Mouse (Mus musculus) ovary, postnatal 14 days (tissue): ENCODE results near the gene Mrpl43.
"Not testable (repeated sequence)": the region's sequence is repeated elsewhere in the genome, so short reads cannot be mapped to it uniquely, and the experiment has no call there.

Experiments used
- DNase-seq: peaks from one replicate; pipeline ENCODE4 v3.0.0; 2022; ENCODE audit warnings: low spot score

The Mrpl43 gene

DNA sequence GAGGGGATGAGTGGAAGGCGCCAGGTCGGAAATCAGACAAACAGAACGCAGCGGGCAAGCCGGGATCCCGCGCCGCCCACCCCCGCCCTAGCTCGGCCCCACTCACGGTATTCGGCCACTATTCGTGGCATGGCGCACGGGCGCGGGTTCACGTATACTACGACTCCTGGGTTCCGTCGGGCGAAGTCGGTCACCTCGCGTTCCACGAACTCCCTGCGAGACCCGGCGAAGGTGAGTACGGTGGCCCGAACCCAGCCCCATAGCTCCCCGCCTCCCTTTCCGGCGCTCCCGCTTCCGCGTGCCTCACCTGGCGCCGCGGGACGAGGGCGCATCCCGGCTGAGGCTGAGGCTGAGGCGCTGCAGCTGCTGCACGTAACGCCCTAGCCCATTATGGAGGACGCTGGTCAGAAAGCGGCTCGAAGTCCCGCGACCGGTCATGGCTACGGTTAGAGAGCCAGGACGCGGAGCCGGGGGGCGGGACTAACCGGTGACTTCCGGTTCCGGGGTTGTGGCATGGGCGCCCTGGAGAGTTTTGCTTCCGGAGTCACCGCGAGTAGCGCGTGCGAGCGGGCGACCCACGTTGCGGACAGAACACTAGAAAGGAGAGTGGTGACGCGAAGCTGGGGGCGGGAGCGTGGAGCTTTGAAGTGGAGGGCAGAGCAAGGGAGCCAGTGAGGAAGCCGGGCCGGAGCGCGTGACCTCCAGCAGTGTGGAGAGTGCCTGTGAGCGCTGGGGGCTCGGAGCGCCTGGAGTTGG lies at the start of gene Mrpl43:
Gene Mrpl43 (minus strand): TSS at position 486 of the 756 bp plus-strand sequence.
- peak; percentile 96 for DNase-seq

- DNase-seq: no peak
Observed at GRCm38 (mm10) chr19:45054892-45055690, 48.8 kb upstream of the Mrpl43 start.

DNA sequence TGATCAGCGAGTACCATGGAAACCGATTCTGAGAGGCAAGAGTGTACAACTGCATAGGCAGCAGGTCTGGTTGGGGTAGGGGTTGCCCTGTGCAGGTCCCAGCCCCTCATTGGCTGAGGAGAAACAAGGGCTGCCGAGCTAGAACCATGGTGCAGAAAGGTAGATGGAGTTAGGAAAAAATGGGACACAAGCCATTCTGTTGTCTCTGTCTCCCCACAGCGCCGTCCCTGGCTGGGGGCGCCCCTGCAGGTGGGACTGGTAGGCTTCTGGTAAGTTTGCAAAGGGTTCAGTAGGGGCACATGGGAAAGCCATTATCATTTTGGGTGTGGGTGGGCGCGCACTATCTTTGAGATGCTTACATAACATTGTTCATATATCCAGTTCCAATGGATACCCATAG lies 47.2 kb upstream of the Mrpl43 start:
- DNase-seq: no peak

DNA sequence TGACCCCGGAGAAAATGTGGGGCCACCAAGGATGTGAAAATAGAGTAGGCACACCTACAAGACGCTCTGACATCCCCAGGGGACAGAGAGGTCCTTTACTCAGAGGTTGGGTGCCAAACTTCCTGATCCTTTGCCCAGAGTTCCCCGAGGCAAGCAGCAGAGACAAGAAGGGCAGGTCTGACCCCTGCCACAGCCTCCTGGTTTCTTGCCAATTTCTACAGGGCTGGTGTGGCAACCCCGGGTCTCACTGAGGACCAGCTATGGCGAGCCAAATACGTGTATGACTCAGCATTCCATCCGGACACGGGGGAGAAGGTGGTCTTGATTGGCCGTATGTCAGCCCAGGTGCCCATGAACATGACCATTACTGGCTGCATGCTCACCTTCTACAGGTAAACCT lies 43.3 kb upstream of the Mrpl43 start:
- DNase-seq: no peak

DNA sequence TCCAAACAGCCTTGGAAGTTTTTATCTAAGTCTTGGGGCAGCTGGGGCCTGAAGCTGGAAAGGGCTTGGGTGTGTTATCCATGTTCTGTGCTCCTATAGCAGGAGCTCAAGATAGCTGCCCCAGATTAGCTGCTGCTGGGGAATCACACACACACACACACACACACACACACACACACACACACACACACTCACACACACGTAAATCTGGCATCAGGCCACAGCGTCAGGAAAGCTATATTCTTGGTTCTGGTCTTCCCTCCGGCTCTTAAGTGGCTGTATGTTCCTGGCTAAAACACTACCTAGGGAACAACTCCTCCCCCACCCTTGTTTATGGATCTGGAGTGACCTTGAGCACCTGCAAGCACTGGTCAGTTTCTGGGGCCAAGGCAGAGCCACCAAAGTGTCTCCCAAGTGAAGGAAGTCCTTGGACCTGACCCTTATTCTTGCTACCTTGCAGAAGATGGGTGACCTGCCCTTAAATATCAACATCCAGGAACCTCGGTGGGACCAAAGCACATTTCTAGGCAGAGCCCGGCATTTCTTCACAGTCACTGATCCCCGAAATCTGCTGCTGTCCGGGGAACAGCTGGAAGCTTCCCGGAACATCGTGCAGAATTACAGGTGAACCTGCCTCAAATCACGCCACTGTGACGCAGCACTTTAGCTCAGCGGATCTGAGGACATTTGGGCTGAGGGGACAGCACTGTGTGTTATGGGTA lies 42.6 kb upstream of the Mrpl43 start:
- no peak for DNase-seq

- DNase-seq: no peak
Observed at GRCm38 (mm10) chr19:45047935-45048643, 41.8 kb upstream of the Mrpl43 start.

GRCm38 (mm10) chr19:45047417-45047934 lies 41.2 kb upstream of the Mrpl43 start, which contains the start of gene Sfxn3:
TSS of gene Sfxn3 (plus strand) at chr19:45047503.
- DNase-seq: peak; percentile 94

DNA sequence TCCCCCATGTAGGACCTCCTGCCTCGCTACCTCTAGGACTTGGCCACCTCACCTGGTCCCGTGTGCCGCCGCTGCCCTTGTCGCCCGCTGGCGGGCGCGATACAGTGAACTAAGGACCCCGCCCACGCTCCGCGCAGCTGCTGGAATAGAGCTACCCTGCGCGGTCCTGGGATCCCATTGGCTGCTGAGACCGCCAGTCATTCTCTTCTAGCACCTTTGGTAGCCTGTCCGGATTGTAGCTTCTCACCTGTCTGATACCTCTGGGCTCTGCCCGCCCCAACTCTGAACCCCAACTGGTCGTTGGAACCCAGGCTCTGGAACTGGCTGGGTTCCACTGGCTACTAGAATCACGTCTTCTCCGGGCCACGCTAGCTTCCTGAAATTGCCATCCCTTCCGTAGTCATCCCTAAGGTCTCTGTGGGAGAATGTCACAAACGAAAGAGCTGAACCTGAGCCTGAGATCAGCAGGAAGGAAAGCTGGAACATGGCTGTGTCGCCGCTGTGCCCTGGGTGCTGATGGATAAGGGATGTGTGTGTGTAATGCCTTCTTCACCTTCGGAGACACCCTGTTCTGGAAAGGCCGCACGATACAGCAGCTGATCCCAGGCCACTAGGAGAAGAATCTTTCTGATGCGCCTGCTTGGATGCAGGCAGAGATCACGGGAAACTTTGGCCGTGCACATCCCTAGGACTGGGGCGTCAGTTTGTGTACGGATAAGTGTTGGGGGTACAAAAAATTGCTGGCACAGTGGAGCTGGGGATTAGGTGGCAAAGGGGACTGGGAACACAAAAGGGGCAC lies 40.5 kb upstream of the Mrpl43 start:
- peak; percentile 64 for DNase-seq

DNA sequence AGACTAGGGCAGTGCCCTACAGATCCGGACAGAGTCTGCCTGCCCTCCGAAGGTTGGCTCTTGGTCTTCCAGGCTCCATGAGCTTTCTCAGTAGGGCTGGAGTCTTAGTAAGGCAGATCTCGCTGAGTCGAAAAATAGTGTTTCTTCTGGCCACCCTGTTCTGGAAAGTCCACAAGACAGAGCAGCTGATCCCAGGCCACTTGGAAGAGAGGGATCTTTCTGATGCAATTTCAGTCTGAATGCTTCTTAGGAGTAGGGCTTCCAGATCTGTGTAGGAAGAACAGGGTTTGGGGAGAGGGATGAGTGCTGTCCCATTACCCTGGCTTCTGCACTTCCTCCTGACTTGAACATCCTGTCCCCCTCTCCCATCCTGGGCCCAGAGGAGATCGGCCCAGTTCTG lies 39.4 kb upstream of the Mrpl43 start, which contains the start of gene Pdzd7:
Gene Pdzd7 (minus strand): TSS at position 67 of the 400 bp plus-strand sequence.
- DNase-seq: no peak

- DNase-seq: no peak
Observed at GRCm38 (mm10) chr19:45045236-45045635, 39.0 kb upstream of the Mrpl43 start.

GRCm38 (mm10) chr19:45044389-45044927 lies 38.2 kb upstream of the Mrpl43 start:
- DNase-seq: no peak

DNA sequence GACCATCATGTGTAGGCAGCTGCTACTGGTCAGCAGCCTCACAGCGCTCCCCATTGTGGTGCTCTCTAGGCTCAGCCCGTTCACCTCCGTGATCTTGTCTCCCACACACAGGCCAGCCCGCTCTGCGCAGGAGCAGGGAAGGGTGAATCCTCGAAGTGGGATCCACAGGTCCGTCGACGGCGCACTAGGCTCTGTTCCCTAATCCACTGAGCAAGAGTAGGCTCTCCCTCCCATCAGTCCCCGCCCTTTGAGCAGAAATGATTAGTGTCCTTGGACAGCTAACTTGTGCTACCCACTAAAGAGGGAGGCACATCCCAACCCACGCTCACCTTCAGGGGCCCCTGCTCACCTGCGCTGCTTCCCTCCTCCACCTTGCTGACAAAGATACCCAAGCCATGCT lies 34.0 kb upstream of the Mrpl43 start:
- DNase-seq: no peak

- not testable (repeated sequence) for DNase-seq
Observed at GRCm38 (mm10) chr19:45038198-45038597, 32.0 kb upstream of the Mrpl43 start.

- DNase-seq: no peak
Observed at GRCm38 (mm10) chr19:45036867-45037266, 30.6 kb upstream of the Mrpl43 start.

DNA sequence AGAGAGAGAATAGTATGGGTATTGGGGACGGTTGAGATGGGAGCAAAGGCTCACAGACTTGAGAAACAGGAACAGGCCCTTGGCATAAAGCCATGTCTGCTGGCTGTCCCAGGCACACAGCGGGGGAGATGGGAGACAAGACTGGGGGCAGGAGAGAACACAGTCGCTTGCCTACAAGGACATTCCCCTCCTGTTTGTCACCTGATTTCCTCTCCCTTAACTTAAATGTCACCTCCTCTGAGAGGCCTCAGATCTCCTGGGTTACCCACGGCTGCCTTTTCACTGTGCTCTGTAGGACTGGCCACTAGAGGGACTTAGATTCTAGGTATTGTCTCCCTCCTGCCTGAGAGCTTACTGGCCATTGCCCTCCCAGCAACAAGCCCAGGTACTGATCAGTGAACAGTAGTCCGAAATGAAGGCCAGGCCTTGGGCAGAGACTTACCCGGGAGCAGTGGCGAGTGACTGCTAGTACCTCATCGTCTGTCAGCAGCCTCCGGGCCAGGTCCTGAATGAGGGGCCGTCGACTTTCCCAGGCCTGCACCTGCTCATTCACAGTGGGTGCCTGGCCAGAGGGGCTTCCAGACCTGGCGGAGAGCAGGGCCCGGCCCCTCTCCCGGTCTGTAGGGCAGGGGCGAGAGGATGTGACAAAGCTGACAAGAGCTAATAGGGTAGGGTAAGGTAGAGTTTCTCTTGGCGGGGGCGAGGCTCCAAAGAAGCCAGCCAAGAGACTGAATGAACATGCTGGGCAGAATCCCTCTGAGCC lies 26.5 kb upstream of the Mrpl43 start:
- DNase-seq: no peak

- peak; percentile 75 for DNase-seq
Observed at GRCm38 (mm10) chr19:45031780-45032179, 25.5 kb upstream of the Mrpl43 start.

DNA sequence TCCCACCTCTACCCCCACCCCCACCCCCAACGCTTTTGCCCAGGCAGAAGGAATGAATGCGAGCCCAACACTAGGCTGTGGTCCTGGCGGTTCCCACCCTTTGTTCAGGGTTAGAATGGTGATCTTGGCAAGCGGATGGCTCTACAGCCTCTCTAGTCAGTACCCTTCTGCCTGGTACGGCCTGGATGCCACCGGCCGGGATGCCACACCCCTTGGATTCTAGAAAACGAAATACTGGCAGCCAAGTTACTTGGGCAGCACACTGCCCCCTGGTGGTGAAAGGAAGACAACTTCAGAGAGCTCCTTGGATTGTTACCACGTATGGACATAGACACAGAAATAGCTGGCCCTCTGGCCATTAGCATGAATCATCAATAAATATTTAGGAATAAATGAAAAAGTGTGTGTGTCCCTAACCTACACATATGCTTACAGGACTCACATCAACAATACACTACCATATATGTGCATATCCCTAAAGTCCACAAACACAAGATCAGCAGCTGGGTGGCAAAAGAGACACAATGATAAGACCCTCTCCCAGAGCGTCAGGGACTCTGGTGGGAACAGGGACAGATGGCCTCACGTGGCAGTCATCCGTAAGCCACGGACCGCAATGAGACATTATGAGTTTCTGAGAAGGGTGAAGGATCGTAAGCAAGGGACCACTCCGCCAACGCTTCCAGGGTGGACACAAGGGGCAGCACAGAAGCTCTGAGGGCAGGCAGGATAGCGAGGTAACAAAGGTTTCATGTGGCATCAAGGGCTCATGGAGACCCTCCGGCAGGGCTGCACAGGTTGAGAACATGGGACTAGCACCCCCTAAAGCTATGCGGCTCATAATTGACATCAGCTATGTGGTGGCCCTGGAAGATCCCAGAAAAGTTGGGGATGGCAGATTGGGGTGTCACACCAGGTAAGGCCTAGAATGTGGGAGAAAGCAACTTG lies 24.8 kb upstream of the Mrpl43 start:
- DNase-seq: peak; percentile 79

DNA sequence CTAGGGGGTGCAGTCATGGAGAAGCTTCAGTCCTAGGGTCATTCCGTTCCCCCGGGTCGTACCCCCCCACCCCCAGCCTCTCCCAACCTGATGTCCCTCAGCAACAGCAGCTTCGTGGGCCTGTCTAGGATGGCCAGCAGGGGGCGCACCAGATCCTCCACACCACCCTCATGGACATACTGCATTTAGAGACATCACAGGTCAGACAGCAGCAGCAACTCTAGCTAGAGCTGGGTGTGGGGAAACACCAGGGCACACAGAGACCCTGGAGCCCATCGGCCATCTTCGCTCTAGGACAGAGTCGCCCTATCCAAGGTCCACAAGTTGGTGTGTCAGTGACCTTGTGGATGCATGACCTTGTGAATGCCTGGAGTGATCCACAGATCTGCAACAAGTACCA lies 23.9 kb upstream of the Mrpl43 start:
- peak; percentile 58 for DNase-seq

- no peak for DNase-seq
Observed at GRCm38 (mm10) chr19:45029571-45029970, 23.3 kb upstream of the Mrpl43 start.
